Mouse (Mus musculus): ENCODE data around the gene Shroom3.

Gene Shroom3

DNA sequence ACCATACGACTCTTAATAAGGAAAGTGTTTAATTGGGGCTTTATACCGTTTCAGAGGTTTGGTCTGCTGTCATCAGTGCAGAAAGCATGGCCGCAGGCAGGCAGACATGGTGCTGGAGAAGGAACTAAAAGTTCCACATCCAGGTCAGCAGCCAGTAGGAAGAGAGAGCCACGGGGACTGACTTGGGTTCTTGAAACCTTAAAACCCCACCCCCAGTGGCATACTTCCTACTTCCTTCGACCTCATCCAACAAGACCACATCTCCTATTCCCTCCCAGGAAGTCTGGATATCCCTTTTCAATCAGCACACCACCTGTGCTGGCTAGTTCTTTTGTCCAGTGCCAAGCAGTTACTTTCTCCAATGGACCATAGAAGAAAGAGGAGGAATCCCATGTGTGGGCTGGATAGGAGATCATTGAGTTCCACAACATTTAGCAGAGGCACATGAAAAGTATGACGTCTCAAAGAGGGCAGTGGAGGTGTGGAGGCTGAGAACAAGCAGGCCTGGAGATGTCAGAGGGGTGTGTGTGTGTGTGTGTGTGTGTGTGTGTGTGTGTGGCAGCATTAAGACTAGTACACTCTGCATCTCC, 76.0 kb downstream of the Shroom3 start:
- no peak for DNase-seq

DNA sequence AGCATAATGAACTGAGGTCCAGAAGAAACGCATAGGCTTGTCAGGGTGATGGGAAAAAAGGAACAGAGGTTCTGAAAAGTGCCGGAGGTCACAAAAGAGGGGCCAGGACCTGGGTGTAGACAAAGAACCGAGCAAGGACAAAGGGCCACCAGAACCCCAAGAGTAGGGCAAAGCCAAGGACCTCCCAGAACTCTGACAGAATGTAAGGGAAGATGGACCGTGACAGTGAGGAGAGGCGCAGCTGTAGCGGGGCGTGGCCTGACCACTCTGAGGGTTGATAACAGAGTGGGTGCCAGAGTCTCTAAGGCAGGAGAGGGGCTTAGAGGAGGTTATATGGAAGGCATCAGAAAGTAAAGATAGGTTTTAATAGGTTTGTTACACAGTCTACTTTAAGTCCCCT, 77.3 kb downstream of the Shroom3 start:
- no peak for DNase-seq

DNA sequence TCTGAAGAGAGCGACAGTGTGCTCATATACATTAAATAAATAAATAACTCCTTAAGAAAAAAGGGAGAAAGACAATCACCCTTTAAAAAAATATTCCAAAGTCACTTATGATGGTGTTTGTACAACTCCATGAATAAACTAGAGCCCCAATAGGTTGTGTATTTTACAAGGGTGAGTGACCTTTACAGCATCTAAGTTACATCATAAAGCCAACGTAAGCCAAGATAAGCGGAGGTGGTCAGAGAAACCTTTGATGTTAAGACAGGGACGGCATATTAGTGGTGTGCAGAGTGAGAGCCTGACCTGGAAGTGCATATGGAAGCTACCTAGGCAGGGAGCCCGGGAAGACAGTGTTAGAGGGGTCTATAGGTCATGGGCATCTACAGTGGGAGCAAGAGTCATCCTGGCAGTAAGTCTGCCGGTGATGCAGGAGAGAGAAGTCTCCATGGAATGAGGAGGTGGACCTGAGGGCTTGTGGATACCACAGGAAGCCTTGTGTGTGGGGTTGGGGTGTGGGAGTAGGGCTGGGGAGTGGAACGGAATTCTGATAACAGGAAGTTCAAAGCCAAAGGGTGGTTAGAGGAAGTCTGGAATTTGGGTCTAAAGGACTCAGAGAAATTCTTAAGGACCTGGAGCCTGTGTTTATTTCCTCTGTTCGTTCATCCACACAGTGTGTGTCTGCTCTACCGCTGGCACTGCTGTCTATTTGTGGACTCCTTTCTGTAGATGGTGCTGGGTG, 78.5 kb downstream of the Shroom3 start:
- DNase-seq = no peak

DNA sequence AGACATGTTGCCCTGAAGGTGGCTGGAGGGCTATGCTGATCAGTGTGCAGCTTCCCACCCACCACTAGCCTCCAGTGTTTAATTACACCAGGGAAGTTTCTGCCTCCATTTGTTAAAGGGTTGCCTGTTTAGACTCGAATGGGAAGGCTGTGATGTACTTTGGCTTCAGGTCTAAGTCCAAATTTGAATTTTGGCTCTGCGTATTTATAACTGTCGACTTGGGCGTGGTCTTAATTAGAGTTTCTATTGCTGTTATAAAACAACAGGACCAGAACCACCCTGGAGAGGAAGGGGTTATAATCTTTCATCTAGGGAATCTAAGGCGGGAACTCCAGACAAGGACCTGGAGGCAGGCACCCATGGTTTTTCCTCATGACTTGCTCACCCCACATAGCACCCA, 79.2 kb downstream of the Shroom3 start:
- no peak for DNase-seq

DNA sequence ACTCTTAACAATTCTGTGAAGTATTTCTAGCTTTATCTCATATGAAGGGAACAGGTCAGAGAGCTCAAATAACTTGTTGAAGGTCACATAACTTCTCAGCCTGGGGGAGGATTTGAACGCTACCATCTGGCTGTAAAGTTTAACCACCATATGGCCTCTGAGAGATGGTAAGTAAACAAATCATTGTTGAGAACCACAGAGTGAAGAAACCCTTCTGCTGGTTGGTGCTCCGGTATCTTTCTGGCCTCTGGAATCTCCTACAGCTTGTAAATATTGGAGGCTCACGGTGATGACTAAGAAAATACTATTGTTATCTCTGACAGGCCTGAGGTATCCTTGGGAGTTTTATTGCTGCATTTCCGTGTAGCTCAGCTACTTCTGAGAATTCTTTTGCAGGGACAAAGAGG, 80.3 kb downstream of the Shroom3 start:
- DNase-seq = no peak

DNA sequence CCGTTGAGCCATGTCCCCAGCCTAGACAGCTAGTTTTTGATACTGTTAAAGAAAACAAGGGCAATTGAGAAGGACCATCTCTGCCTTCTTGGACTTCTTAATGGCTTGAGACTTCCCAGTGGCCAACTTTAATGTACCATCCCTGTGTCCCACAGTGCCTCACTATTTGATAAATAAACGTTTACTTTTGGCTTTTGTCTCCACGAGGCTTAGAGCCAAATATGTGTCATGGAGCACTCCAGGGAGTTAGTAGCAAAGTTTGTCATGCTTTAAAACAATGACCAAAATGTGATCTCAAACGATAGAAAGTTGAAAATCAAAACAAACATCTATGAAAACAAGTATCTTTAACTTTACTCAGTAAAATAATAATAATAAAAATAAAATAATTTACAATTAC, 83.1 kb downstream of the Shroom3 start:
- DNase-seq = no peak

DNA sequence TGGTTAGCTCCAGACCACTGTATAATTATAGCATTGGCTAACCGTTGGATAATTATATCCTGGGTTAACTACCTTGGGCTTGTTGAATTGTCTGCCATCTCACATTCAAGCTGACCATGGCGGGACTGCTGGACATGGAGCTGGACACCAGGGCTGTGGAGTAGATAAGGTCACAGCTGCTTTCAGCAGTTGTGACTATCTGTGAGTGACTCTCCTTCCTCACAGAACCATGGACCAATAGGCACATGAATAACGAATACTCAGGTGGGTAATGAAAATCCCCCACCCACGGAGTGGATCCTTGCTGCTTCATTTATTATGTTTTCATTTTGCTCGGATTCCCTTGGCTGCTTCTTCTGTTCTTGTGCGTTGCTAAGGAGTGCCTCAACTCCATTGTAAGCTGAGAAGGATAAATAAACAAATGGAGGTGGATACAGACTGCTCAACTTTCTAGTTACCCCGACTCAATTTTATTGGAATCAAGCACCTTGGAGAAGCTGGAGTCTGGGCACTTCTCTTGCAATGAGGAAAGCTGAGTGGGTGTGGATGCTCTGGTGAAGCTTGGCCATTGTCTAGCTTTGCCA, 84.1 kb downstream of the Shroom3 start:
- DNase-seq = no peak

DNA sequence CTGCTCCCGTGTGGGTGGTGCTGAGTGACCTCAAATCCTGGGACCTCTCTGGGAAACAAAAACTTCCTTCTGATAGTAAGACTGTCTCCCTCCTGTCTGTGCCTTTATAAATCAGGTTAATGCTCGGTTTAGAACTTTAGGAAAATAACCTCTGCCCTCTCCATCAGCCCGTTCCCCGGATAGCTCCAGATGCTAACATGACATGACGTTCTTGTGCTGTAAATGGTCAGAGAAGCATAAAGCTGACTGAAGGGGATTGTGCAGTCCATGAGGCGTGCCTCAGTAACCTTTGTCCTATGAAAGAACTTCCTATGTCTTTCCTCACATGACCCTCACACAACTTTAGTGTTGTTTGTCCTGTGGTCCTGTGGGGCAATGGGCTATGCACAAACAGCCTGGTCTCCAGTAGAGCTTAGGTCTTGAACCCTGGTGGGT, 84.6 kb downstream of the Shroom3 start:
- DNase-seq = no peak

DNA sequence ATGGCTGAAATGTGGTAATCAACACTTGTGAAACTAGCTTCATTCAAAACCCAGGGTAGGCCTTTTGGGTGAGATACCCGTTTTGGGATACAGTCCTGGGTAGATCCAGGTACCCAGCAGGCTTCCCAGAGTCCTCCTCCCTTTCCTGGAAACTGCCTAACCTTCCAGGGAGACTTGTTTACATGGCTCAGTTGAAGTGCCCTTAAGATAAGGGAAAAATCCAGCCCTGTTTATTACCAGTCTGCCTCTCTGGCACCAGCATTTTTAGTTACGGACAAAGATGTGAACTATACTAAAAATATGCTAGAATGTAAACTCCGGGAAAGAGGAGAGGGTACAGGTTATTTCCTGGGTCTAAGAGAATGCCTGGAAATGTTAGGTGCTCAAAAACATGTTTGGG, 90.6 kb downstream of the Shroom3 start:
- no peak for DNase-seq

DNA sequence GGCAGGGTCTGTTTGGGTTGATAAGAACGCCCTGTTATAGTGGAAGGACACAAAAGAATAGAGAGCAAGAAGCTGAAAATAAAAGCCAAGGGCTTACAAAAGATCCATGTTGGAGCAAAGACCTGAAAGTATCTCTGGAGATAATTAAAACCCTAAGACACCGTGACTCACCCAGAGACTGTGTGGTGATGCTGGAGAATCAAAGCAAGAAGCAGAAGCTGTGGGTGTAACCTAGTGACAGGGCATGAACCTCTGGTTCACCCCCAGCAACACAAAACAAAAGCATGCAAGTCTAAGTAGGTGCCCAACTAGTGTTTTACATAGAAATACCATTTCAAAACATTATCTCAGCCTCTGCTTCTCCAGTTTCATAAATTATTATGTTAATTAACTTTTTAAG, 91.2 kb downstream of the Shroom3 start:
- DNase-seq = no peak

DNA sequence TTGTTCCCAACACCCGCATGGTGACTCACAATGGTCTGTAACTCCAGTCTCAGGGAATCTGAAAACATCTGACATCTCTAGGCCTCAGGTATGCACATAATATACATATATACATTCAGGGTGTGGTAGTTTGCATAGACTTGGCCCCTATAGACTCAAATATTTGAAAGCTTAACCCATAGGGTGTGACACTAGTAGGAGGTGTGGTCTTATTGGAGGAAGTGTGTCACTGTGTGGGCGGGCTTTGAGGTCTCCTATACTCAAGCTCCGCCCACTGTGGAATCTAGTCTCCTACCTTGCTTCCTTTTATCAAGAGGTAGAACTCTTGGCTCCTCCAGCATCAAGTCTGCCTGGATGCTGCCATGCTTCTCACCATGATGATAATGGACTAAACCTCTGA, 91.7 kb downstream of the Shroom3 start:
- no peak for DNase-seq

DNA sequence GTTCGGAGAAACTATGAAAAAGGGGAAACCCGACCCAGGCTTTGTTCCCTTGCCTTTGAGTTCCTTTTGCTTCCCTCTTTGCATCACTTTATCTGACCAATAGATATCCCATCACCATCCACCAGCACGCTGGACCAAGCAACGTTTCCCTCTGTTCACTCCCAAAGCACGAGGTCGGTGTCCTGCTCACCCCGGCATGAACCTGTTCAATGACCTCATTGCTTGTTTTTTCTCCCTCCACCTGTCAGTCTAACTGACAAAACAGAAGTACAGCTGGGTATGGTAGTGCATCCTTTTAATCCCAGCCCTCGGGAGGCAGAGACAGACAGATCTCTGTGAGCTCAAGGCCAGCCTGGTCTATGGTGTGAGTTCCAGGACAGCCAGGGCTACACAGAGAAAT, 95.2 kb downstream of the Shroom3 start:
- no peak for DNase-seq

DNA sequence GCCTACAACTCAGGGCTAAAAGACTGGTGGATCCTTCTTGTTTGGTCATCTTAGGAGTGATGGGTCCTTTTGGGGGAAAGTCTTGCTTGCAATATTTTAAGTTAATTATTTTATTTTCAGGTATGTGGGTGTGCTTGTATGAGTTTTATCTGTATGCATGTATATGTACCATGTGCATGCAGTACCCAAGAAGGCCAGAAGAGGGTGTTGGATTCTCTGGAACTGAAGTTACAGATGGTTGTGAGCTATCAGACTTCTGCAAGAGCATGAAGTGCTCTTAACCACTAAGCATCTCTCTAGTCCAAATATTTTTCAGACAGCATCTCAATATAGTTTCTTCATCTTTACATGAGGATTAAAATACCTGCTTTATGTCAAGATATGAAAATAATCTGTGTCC, 97.8 kb downstream of the Shroom3 start:
- DNase-seq = no peak

DNA sequence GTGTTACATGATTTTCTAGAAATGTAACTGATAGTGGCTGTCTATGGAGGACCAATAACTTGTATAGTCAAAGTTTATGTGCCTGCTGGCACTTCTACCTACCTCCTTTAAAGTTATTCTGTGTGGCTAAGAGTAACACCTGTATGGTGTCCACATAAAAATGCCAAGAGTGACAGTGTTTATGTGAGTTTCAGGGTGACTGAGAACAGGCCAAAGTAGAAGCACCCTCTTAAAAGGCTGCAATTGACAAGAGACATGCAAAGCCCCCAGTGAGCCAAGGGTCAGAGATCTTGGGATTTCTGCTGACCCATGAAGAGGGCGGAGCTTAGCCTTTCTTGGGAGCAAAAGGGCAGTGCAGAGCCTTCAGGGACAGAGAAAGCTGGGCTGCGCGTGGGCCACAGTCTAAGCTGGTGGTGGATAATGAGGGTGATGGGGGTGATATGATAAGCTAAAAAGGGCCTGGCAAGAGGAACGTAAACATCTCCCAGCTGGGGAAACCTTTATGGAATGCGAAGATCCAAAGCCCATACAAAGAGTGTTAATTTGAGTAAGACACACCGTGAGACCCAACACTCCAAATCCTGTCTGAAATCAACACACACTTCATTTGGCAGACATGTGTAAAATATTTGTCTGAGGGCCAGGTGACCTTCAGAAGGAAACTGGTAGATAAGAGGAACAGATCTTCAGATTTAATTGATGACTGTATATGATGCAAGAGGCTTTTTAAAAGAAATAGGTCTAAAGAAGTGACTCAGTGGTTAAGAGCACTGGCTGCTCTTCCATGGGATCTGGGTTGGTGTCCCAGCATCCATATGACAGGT, 101.0 kb downstream of the Shroom3 start:
- DNase-seq = no peak

DNA sequence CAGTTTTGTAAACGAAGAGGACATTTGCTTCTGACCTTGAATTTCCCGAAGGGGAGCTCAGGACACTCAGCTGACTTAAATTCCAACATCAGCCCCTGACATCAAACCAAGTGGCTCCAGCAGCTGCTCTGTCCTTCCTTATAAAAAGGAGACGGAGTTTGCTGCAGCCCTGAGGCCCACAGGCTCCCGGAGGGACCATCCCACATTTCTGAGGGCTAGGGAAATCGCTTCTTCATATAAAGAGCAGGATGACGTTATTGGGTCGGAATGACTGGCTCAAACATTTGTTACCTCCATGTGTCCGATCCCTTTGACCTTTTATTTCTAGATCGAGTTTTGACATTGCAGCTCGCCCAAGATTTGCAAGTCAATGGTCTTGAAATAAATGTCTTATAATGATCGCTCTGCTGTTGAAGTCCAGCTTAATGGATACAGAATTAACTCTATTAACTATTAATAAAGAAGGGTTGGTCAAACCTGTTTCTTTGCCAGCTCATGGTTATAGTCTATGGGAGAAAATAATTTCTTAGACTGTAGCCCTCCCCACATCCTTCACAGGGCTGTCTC, 102.7 kb downstream of the Shroom3 start:
- no peak for DNase-seq

DNA sequence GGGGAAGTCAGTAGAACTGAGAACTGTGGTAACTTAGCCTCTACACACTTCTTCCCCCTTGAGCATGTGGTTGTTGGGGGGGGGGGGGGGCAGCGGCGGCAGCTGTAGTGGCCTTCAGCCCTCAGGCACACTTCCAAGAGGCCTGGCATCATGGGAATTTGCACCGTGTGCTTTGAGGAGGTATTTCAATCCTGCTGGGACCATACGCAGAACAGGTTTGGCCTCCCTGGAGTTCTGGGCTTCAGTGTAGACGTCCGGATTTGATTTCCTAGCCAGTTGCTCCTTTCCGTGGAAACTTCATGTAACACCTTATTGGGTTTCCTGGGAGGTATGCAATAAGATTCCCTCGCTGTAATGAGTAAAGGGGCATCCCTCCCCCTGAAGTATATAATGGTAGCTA, 105.8 kb downstream of the Shroom3 start:
- DNase-seq = no peak

DNA sequence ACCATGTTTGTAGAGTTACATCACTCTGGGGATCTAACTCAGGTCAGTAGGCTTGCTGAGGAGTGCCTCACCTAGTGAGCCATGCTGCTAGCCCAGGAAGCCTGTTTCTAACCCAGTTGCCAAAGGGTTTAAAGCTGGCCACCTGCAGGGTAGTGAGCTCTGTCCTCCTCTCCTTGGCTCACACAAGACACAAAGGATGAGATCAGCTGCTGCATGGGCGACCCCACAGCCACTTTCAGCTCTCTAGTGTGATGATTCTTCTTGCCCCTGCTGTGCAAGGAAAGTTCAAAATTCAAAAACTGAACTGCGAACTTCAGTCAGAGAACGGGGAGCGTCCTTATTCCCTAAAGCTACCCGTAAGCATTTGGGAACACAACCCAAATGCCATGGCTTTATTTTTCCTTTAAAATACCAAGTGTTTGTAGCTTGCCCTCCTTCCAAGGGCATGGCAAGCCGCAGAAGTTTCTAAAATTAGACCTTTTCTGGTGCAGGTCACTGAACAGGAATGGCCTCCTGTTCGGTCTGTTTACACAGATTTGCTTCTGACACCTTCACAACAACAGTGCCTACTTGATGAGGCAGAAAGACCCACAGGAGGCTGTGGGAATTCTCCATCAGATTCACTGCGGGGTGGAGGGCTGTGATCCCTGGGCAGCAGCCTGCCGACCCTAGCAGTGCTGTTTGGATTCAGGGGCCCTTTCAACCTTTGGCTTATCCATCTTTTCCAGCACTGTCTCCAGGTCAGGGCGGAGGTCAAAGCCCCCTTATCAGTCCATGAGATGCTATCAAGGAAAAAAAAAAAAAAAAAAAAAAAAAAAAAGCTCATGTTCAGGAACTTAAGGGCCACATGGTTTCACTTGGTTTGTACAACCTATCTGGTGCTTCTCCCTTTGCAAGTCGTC, 113.1 kb downstream of the Shroom3 start:
- no peak for DNase-seq

DNA sequence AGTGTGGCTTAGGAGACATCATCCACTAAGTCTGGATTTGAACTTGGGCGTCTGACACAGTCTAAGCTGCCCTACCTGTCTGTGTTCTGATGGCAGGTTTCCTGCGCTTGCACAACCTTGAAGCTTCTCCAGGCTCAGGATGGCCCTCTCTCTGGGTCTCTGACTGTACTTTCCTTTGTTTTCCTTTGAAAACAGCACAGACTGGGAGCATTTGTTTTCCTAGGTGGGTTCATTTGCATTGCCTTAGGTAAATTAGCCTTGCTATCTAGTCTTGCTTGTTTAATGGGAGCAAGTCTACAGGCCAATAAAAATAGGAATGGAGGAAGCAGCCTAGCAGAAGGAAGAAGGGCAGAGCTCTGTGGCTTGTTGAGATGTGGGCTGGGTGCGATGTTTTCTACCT, 114.7 kb downstream of the Shroom3 start:
- DNase-seq = no peak

DNA sequence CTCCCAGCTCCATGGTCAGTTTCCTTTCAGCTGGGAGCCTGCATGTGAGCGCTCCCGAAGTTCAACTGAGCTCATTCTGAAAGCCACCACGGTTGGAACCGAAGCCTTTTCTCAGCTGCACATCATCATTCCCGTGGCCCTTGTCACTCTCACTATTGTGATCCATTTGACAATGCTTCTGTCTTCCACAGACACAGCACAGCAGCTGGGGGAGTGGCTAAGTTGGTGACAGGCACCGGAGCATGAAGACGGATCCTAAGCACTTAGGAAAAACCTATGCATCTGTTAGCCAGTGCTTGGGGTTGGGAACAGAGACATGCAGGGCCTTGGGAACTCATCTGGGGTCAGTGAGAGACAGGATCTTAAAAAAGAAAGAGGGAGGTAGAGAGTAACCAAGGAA, 121.1 kb downstream of the Shroom3 start:
- DNase-seq = no peak

DNA sequence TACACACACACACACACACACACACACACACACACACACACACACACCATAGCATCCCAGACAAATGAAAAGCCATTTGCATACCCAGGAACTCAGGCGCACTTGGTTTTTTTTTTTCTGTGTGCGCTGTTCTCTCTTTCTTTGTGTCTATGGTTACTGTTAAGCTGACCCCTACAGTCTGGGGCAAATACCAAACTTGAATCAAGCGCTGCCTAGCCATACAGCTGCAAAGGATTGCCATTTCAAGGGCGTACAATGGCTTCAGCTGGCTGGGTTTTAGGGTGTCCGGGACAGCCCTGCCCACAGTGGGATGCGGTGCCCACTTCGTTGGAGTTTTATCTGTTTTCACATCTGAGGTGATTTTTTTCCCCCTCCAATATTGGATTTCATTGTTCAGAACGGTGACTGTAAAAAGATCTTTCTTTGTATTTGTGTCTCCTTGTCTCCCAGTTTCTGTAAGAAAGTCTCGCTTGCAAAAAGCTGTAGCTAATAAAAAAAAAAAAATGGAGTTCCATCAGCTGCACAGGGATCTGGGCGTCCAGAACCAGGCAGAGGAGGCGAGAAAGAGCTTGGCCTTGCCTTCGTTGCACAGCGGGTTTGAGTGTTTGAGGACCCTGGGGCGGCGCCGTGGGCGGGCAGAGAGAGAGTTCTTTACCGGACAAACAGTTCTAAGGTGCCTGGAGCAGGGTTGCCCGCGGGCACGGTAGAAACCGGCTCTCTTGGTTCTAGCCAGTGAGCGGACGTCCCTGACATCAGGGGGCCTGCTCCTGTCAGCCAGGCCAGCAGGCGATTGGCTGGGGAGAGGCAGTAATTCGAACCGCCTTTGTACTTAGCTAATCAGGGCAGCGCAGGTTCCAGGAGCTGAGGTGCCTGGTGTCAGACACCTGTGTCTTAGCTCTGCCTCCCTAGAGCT, 125.5 kb downstream of the Shroom3 start:
- no peak for DNase-seq

DNA sequence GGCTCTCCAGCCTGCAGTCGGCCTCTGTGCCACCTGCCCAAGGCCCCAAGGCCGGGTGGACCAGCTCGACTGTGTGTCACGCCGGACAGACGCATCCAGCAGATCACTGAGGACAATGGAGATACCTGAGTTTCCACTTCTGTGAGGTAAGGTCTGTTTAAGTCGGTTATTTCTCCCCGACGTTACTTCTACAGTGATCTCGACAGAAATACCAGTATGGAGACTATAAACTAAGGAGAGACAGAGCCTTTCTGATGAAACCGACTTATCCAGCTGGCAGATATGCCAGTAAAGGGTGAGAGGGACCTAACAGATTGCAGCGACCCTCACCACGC, 126.1 kb downstream of the Shroom3 start:
- no peak for DNase-seq

All from thymus, postnatal 36 days (tissue).